Mouse (Mus musculus) E14TG2a.4 (cell line): ENCODE results near the gene Hes3.

ENCODE experiments used
- CTCF ChIP-seq: conservative IDR thresholded peaks from 2 replicates; pipeline ENCODE4 v1.5.1; 2014; ENCODE audit warnings: low read length
- NANOG ChIP-seq: IDR thresholded peaks from 2 replicates; pipeline ENCODE4 v1.6.1; 2014; ENCODE audit warnings: borderline replicate concordance, low read length, mixed read lengths

DNA sequence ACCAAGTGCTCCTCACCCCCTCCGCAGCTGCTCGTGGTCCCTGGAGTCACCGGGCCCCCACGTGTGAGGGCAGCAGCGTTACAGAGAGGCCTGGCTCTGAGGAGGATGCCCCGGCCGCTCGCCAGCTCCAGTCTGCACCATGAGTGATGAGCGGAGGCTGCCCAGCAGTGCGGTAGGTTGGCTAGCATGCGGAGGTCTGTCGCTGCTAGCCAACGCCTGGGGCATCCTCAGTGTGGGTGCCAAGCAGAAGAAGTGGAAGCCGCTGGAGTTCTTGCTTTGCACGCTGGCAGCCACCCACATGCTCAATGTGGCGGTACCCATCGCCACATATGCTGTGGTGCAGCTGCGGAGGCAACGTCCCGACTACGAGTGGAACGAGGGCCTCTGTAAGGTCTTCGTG, 12.5 kb downstream of the Hes3 start:
- TF ChIP-seq CTCF: no peak
- no peak for TF ChIP-seq NANOG
